Mouse (Mus musculus) neural tube, embryonic 12.5 days (tissue): Measurements from ENCODE around the gene Sema6d. TPM values are rescaled to one million over a fixed set of nuclear protein-coding genes. Genes with fewer than 3 reads are reported as not detected.
"Not testable (repeated sequence)": the region's sequence is repeated elsewhere in the genome, so short reads cannot be mapped to it uniquely, and the experiment has no call there.

Experiments
- ATAC-seq: fragments of 200-750 bp; cut with Nextera tagmentation; 2 replicates; pipeline ENCODE4 v1.8.0; 2017; ENCODE audit warnings: low read depth, mild to moderate bottlenecking, moderate TSS enrichment, moderate library complexity; ENCODE audit not compliant: low FRiP score
- H3K27ac ChIP-seq: fragments of 300-500 bp; sonication (generic); 2 replicates; pipeline ENCODE4 v1.5.1; 2016
- H3K27me3 ChIP-seq: fragments of 300-500 bp; sonication (generic); replicated peaks from 2 replicates; pipeline ENCODE4 v1.6.1; 2016; ENCODE audit warnings: mild to moderate bottlenecking
- H3K36me3 ChIP-seq: fragments of 300-500 bp; sonication (generic); 2 replicates; pipeline ENCODE4 v1.6.1; 2016; ENCODE audit warnings: mild to moderate bottlenecking
- H3K4me1 ChIP-seq: fragments of 300-500 bp; sonication (generic); 2 replicates; pipeline ENCODE4 v1.6.1; 2016
- H3K4me2 ChIP-seq: fragments of 300-500 bp; sonication (generic); replicated peaks from 2 replicates; pipeline ENCODE4 v1.6.1; 2016; ENCODE audit warnings: mild to moderate bottlenecking
- H3K4me3 ChIP-seq: fragments of 300-500 bp; sonication (generic); 2 replicates; pipeline ENCODE4 v1.5.1; 2016
- H3K9ac ChIP-seq: fragments of 300-500 bp; sonication (generic); 2 replicates; pipeline ENCODE4 v1.6.1; 2016; ENCODE audit warnings: mild to moderate bottlenecking
- H3K9me3 ChIP-seq: fragments of 300-500 bp; sonication (generic); 2 replicates; pipeline ENCODE4 v1.6.1; 2016; ENCODE audit warnings: mild to moderate bottlenecking
- WGBS: fragments of 180-500 bp; shearing (Covaris S2); methylation state at CpG from one replicate; pipeline ENCODE4 v1.1.7; 2016; 5-methylcytosine and 5-hydroxymethylcytosine counted together
- polyA plus RNA-seq: library from polyadenylated mRNA; unstranded; fragments of >200 nt; fragmentation: Nextera tagmentation; extraction: Ambion mirVana; gene quantifications from 2 replicates; pipeline ENCODE4 v1.2.1, GENCODE M21; 2016

The Sema6d gene
- polyA plus RNA-seq, 1 experiment from 2014 or later, result 41.7 TPM

- Histone ChIP-seq H3K27ac (no peak overlapping the region), H3K9me3 (no peaks in the 10 kb centered on the region), H3K4me3 (no peak overlapping the region), H3K27me3 (no peaks in the 10 kb centered on the region), H3K4me2 (no peak overlapping the region), H3K9ac (no peak overlapping the region), H3K36me3 (no peaks in the 10 kb centered on the region), H3K4me1 (no peaks in the 10 kb centered on the region)
- no peak for ATAC-seq
- WGBS, result 90% methylated on average over 5 of the region's 5 CpGs
Observed at GRCm38 (mm10) chr2:124322528-124323215, 232.9 kb downstream of the Sema6d start.

DNA sequence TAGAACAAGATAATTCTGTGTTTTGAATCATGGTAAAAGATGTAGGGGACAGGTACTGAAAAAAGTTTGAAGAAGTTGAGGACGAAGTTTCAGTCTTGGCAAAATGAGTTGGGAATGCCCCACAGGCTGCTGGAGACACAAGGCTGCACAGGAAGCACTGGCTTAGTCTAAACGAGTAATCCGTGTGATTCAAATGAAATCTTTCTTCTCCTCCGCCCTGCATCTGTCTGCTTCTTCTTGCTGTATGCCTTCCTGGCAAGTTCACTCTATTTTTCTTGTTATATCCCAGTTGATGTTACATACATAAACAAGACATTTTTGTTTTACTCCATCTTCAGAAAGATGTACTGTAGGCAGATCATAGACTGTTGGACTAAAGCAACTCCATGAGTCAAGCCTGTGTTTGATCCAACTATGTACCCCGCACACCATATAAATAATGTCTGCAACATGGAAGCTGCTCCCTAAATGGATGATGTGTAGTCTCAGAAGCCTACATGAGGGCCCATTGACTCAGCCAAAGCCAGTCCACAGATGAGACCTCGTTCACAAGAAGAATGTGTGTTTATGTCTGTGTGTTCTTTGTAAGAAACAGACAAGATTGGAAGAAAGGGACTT lies 234.4 kb downstream of the Sema6d start:
- Histone ChIP-seq H3K27me3 (no peaks in the 10 kb centered on the region), H3K27ac (no peak overlapping the region), H3K4me3 (no peak overlapping the region), H3K4me1 (no peaks in the 10 kb centered on the region), H3K4me2 (no peak overlapping the region), H3K9me3 (no peaks in the 10 kb centered on the region), H3K9ac (no peak overlapping the region), H3K36me3 (no peaks in the 10 kb centered on the region)
- WGBS, result 84% methylated on average over 6 of the region's 6 CpGs
- ATAC-seq, result no peak

- Histone ChIP-seq H3K4me1 (no peaks in the 10 kb centered on the region), H3K9ac (no peak overlapping the region), H3K4me3 (no peak overlapping the region), H3K27ac (no peak overlapping the region), H3K27me3 (no peaks in the 10 kb centered on the region), H3K9me3 (no peaks in the 10 kb centered on the region), H3K36me3 (no peaks in the 10 kb centered on the region), H3K4me2 (no peak overlapping the region)
- no peak for ATAC-seq
- 22% methylated on average over 1 of the region's 1 CpGs for WGBS
Observed at GRCm38 (mm10) chr2:124329473-124330130, 239.8 kb downstream of the Sema6d start.

DNA sequence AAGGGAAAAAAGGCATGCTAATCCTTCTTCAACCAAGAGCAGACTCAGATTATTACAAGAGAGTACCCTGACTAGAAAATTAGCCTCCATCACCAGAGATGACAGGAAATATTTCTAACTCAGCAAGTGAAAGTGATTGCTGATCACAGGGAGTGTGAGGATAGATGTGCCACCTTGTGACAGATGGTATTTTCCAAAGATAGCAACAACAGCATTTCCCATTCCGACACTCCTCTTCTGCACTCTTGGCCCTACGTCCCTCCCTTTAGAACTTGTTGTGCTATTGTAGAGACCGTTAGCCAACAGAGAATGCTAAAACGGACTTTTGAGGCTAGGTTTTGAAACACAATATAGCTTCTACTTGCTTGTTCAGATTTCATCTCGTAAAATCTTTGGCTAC lies 243.1 kb downstream of the Sema6d start:
- H3K4me2 ChIP-seq, result no peak overlapping the region
- no peak for ATAC-seq
- no peaks in the 10 kb centered on the region for H3K27me3 ChIP-seq
- 87% methylated on average over 5 of the region's 5 CpGs for WGBS
- no peak overlapping the region for H3K4me3 ChIP-seq
- H3K36me3 ChIP-seq, result no peaks in the 10 kb centered on the region
- no peak overlapping the region for H3K27ac ChIP-seq
- no peaks in the 10 kb centered on the region for H3K9me3 ChIP-seq
- 0 out of 2 replicates have a peak, but pooled peaks cover 3% of the 10 kb centered on the region for H3K4me1 ChIP-seq
- H3K9ac ChIP-seq, result no peak overlapping the region

DNA sequence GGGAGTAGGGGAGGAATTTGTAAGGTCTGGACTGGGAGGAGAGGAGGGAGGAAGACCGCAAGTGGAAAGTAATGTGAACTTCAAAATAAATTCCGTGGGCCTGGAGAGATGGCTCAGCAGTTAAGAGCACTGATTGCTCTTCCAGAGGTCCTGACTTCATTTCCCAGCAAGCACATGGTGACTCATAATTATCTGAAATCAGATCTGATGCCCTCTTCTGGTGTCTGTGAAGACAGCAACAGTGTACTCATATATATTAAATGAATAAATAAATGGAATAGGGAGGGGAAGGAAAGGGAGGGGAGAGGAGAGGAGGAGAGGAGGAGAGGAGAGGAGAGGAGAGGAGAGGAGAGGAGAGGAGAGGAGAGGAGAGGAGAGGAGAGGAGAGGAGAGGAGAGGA lies 244.9 kb downstream of the Sema6d start:
- H3K9me3 ChIP-seq, H3K4me2 ChIP-seq, H3K36me3 ChIP-seq, H3K27me3 ChIP-seq, ATAC-seq, H3K27ac ChIP-seq, H3K9ac ChIP-seq, H3K4me1 ChIP-seq, H3K4me3 ChIP-seq: not testable (repeated sequence)
- 70% methylated on average over 2 of the region's 2 CpGs for WGBS

- ATAC-seq, result no peak
- no peaks in the 10 kb centered on the region for H3K9me3 ChIP-seq
- WGBS, result 66% methylated on average over 6 of the region's 6 CpGs
- H3K36me3 ChIP-seq, result no peaks in the 10 kb centered on the region
- H3K27ac ChIP-seq, result no peak overlapping the region
- no peak overlapping the region for H3K4me2 ChIP-seq
- no peaks in the 10 kb centered on the region for H3K27me3 ChIP-seq
- H3K4me3 ChIP-seq, result no peak overlapping the region
- 0 out of 2 replicates have a peak, but pooled peaks cover 3% of the 10 kb centered on the region for H3K4me1 ChIP-seq
- no peak overlapping the region for H3K9ac ChIP-seq
Observed at GRCm38 (mm10) chr2:124338296-124338695, 248.5 kb downstream of the Sema6d start.

GRCm38 (mm10) chr2:124354191-124354590 lies 264.4 kb downstream of the Sema6d start:
- H3K36me3 ChIP-seq, result no peaks in the 10 kb centered on the region
- no peak overlapping the region for H3K27ac ChIP-seq
- no peak overlapping the region for H3K4me3 ChIP-seq
- H3K27me3 ChIP-seq, result no peaks in the 10 kb centered on the region
- H3K9me3 ChIP-seq, result no peaks in the 10 kb centered on the region
- ATAC-seq, result no peak
- no peak overlapping the region for H3K9ac ChIP-seq
- H3K4me1 ChIP-seq, result no peaks in the 10 kb centered on the region
- 91% methylated on average over 2 of the region's 2 CpGs for WGBS
- no peak overlapping the region for H3K4me2 ChIP-seq

GRCm38 (mm10) chr2:124354716-124355115 lies 264.9 kb downstream of the Sema6d start:
- Histone ChIP-seq H3K4me3 (no peak overlapping the region), H3K27ac (no peak overlapping the region), H3K36me3 (no peaks in the 10 kb centered on the region), H3K9me3 (no peaks in the 10 kb centered on the region), H3K4me1 (no peaks in the 10 kb centered on the region), H3K27me3 (no peaks in the 10 kb centered on the region), H3K4me2 (no peak overlapping the region), H3K9ac (no peak overlapping the region)
- ATAC-seq, result no peak
- WGBS, result 81% methylated on average over 2 of the region's 2 CpGs

- no peaks in the 10 kb centered on the region for H3K27me3 ChIP-seq
- WGBS, result 89% methylated on average over 1 of the region's 1 CpGs
- no peak for ATAC-seq
Observed at GRCm38 (mm10) chr2:124369291-124369690, 279.5 kb downstream of the Sema6d start.

GRCm38 (mm10) chr2:124369991-124370390 lies 280.2 kb downstream of the Sema6d start:
- H3K27me3 ChIP-seq, result no peaks in the 10 kb centered on the region
- WGBS, result 69% methylated on average over 2 of the region's 2 CpGs
- H3K4me1 ChIP-seq, result no peaks in the 10 kb centered on the region
- H3K4me3 ChIP-seq, result no peak overlapping the region
- no peaks in the 10 kb centered on the region for H3K36me3 ChIP-seq
- no peak for ATAC-seq
- no peak overlapping the region for H3K4me2 ChIP-seq
- no peak overlapping the region for H3K9ac ChIP-seq
- H3K27ac ChIP-seq, result no peak overlapping the region
- no peaks in the 10 kb centered on the region for H3K9me3 ChIP-seq

More at GRCm38 (mm10) chr2:124369291-124369690, 279.5 kb downstream of the Sema6d start:
- Histone ChIP-seq H3K4me2 (no peak overlapping the region), H3K4me3 (no peak overlapping the region), H3K9ac (no peak overlapping the region), H3K36me3 (no peaks in the 10 kb centered on the region), H3K27ac (no peak overlapping the region), H3K9me3 (no peaks in the 10 kb centered on the region), H3K4me1 (no peaks in the 10 kb centered on the region)

DNA sequence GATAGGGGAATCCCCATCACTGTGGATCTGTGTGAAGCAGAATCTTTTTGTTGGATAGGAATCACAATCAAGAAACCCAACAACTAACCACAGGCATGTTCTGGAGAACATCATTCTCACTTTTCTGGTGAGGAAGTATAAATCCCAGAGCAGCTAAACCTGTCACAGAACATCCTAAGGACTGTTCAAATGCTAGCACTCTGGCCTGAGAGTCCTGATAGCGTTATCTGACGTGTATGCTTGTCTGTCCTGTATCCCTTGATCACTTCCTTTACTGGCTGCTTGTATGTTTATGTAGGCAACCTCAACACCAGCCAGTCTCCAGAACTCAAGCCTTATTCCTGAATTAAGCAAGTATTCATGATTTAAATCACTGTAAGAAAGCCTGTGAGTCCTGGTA lies 281.6 kb downstream of the Sema6d start:
- Histone ChIP-seq H3K4me3 (no peak overlapping the region), H3K27ac (no peak overlapping the region), H3K27me3 (no peaks in the 10 kb centered on the region), H3K4me2 (no peak overlapping the region), H3K9ac (no peak overlapping the region), H3K36me3 (no peaks in the 10 kb centered on the region), H3K9me3 (no peaks in the 10 kb centered on the region), H3K4me1 (no peaks in the 10 kb centered on the region)
- WGBS, result 84% methylated on average over 2 of the region's 2 CpGs
- ATAC-seq, result no peak

DNA sequence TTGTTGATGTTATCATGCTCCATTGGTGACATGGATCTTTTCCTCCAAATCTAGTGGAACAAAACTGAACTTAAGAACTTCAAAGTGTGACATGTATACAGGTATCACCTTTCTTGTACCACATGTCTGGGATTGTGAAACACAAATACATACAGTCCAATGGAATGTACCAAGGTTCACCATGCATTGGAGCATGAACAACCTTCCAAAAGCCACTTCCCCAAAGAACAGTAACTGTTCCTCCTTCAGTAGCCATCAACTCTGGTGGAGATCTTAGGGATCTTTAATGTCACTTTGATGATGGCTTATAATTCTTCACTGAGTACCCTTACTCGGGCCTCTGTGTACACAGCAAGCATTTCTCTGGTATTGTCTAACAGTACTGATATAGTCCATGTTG lies 295.3 kb downstream of the Sema6d start:
- H3K4me1 ChIP-seq, result no peaks in the 10 kb centered on the region
- H3K27ac ChIP-seq, result no peak overlapping the region
- H3K27me3 ChIP-seq, result no peaks in the 10 kb centered on the region
- no peak overlapping the region for H3K4me2 ChIP-seq
- WGBS, result 75% methylated on average over 1 of the region's 1 CpGs
- no peaks in the 10 kb centered on the region for H3K36me3 ChIP-seq
- no peak for ATAC-seq
- H3K4me3 ChIP-seq, result no peak overlapping the region
- H3K9me3 ChIP-seq, result no peaks in the 10 kb centered on the region
- H3K9ac ChIP-seq, result no peak overlapping the region
